Mouse (Mus musculus) heart, postnatal 0 days (tissue): ENCODE measurements around the gene Slc38a5.

Source experiments
- CTCF ChIP-seq: IDR thresholded peaks from 2 replicates; pipeline ENCODE4 v1.5.1; 2016; ENCODE audit warnings: antibody characterized with exemption, control low read depth, low read depth
- EP300 ChIP-seq: IDR thresholded peaks from 2 replicates; pipeline ENCODE4 v1.6.1; 2016; ENCODE audit warnings: antibody characterized with exemption, low read depth

- TF ChIP-seq EP300 (no peak), CTCF (no peak)
Observed at GRCm38 (mm10) chrX:8255807-8256206, 15.1 kb upstream of the Slc38a5 start.
